Mouse (Mus musculus) limb, embryonic 14.5 days (tissue): ENCODE measurements around the gene Lrrc58. TPM values are rescaled to one million over a fixed set of nuclear protein-coding genes. Genes with fewer than 3 reads are reported as not detected.

ENCODE experiments used
- ATAC-seq: fragments of 200-750 bp; cut with Nextera tagmentation; 2 replicates; pipeline ENCODE4 v1.8.0; 2017; ENCODE audit warnings: low read depth, moderate number of reproducible peaks, moderate TSS enrichment; ENCODE audit not compliant: low FRiP score
- DNase-seq: peaks from one replicate; pipeline ENCODE4 v3.0.0-alpha.2; 2015; ENCODE audit warnings: low spot score
- H3K27ac ChIP-seq: fragments of 300-500 bp; sonication (generic); replicated peaks from 2 replicates; pipeline ENCODE4 v1.5.1; 2014; ENCODE audit warnings: low read depth, mild to moderate bottlenecking, low read length, moderate library complexity, mixed read lengths
- H3K27me3 ChIP-seq: fragments of 300-500 bp; sonication (generic); 2 replicates; pipeline ENCODE4 v1.6.1; 2014; ENCODE audit warnings: low read length, mixed read lengths; ENCODE audit not compliant: control insufficient read depth, insufficient read depth
- H3K36me3 ChIP-seq: fragments of 300-500 bp; sonication (generic); 2 replicates; pipeline ENCODE4 v1.6.1; 2014; ENCODE audit warnings: mild to moderate bottlenecking, low read length, moderate library complexity, mixed read lengths; ENCODE audit not compliant: control insufficient read depth, insufficient read depth
- H3K4me1 ChIP-seq: fragments of 300-500 bp; sonication (generic); 2 replicates; pipeline ENCODE4 v1.6.1; 2014; ENCODE audit warnings: antibody characterized with exemption, low read length, mixed read lengths; ENCODE audit not compliant: control insufficient read depth, insufficient read depth
- H3K4me2 ChIP-seq: fragments of 300-500 bp; sonication (generic); replicated peaks from 2 replicates; pipeline ENCODE4 v1.6.1; 2014; ENCODE audit warnings: low read depth, mild to moderate bottlenecking, low read length, moderate library complexity; ENCODE audit not compliant: severe bottlenecking
- H3K4me3 ChIP-seq: fragments of 300-500 bp; sonication (generic); replicated peaks from 2 replicates; pipeline ENCODE4 v1.5.1; 2014; ENCODE audit warnings: low read length
- H3K9ac ChIP-seq: fragments of 300-500 bp; sonication (generic); 2 replicates; pipeline ENCODE4 v1.6.1; 2014; ENCODE audit warnings: mild to moderate bottlenecking, low read depth, low read length, moderate library complexity; ENCODE audit not compliant: severe bottlenecking
- H3K9me3 ChIP-seq: fragments of 300-500 bp; sonication (generic); 2 replicates; pipeline ENCODE4 v1.6.1; 2016; ENCODE audit warnings: low read length; ENCODE audit not compliant: control insufficient read depth
- POLR2A ChIP-seq: fragments of 200-500 bp; IDR thresholded peaks from 2 replicates; pipeline ENCODE4 v1.8.0; 2012; ENCODE audit warnings: inconsistent platforms, mild to moderate bottlenecking, moderate library complexity, borderline replicate concordance; ENCODE audit not compliant: insufficient read depth, insufficient read length; ENCODE audit errors: extremely low read depth
- WGBS: fragments of 180-500 bp; shearing (Covaris S2); extraction: QIAGEN DNeasy Blood & Tissue Kit; methylation state at CpG from one replicate; pipeline ENCODE4 v1.1.7; 2014; 5-methylcytosine and 5-hydroxymethylcytosine counted together
- polyA plus RNA-seq, 2 experiments: library from polyadenylated mRNA; depleted of rRNA in 1 of 2; stranded (reverse) in 1 of 2; unstranded in 1 of 2; fragments of >200 nt; fragmentation: Nextera tagmentation in 1 of 2; extraction: Ambion mirVana in 1 of 2; gene quantifications; 2 replicates each; pipeline versions ENCODE4 v1.2.1 to v1.2.3; 2012 to 2014

Gene Lrrc58
- polyA plus RNA-seq, 2 experiments: 23.4 to 54.7 TPM

DNA sequence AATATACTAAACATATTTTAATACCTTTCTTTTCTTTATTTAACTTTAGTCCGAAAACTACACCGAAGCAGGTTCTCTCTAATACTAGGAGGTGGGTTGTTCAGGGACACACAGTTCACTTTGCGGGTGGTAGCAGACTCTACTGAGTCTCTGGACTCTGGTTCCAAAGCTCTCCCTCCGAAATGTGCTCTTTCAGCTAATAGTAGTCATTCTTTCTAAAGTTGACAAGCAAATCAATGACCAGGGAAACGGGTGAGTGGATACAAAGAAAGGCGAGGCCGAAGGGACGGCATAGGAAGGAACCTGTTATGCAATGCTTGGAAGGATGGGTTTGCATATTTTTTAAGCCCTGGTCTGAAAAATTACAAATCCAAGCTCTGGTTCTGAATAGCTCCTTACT lies 10.7 kb upstream of the Lrrc58 start:
- Histone ChIP-seq H3K4me3 (no peak overlapping the region), H3K36me3 (no peaks in the 10 kb centered on the region), H3K27me3 (no peaks in the 10 kb centered on the region), H3K9me3 (no peaks in the 10 kb centered on the region), H3K4me1 (peaks cover 2% of the 10 kb centered on the region; the same call in 1 of the 2 replicates), H3K9ac (no peak overlapping the region), H3K4me2 (no peak overlapping the region), H3K27ac (no peak overlapping the region)
- TF ChIP-seq POLR2A: no peak
- DNase-seq (no peak), ATAC-seq (no peak)
- 86% methylated on average over 8 of the region's 8 CpGs for WGBS

DNA sequence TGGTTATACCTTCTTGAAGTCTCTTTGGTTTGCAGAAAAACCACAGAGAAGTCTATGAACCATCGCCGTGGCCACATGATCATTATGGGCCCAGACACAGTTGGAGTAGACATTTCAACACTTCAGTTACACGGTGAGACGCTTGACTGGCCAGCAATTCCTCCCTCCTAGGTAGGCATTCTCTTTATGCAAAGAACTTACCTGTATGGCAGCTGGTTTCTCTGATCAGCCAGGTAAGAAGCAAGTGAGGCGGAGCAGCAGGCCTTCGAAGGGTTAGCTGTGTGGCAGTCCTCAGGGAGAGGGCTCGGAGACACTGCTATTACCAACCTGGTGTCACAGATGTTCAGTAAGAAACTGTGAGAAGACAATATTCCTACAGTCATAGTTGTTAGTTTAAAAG lies 8.0 kb upstream of the Lrrc58 start:
- H3K9ac ChIP-seq: no peak overlapping the region
- no peak for DNase-seq
- no peak for ATAC-seq
- no peak overlapping the region for H3K4me3 ChIP-seq
- H3K4me1 ChIP-seq: peaks cover 2% of the 10 kb centered on the region; the same call in 1 of the 2 replicates
- no peaks in the 10 kb centered on the region for H3K27me3 ChIP-seq
- H3K4me2 ChIP-seq: no peak overlapping the region
- H3K27ac ChIP-seq: no peak overlapping the region
- WGBS: 71% methylated on average over 7 of the region's 7 CpGs
- TF ChIP-seq POLR2A: no peak
- no peaks in the 10 kb centered on the region for H3K9me3 ChIP-seq
- H3K36me3 ChIP-seq: no peaks in the 10 kb centered on the region

DNA sequence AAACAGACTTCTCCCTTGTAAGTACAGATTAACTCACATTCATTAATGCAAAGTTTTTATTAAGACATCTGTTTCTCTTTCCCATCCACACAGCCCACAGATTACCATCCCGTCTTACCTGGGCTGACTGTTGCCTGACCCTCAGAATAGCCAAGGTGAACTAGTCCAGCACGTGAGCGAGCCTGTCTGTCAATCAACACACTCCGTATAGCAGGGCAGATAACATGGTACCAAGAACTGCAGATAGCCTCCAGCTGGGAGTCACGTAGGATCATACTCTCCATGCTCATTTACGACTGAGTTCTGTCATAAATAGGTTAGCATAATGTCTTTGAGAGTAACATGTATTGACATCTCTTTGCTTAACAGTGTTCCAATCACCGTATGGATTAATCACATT lies 7.2 kb upstream of the Lrrc58 start, which contains the start of gene Gm36028:
Gene Gm36028 (minus strand): TSS at position 118 of the 400 bp plus-strand sequence.
- WGBS: 81% methylated on average over 7 of the region's 7 CpGs
- H3K4me3 ChIP-seq: no peak within 1 kb of the TSS
- DNase-seq (no peak), ATAC-seq (no peak)
- no peaks in the 10 kb centered on the region for H3K4me1 ChIP-seq
- H3K27ac ChIP-seq: no peak within 1 kb of the TSS
- H3K4me2 ChIP-seq: no peak within 1 kb of the TSS
- no peaks in the 10 kb centered on the region for H3K36me3 ChIP-seq
- TF ChIP-seq POLR2A: no peak
- no peaks in the 10 kb centered on the region for H3K9me3 ChIP-seq
- H3K27me3 ChIP-seq: no peaks in the 10 kb centered on the region
- H3K9ac ChIP-seq: no peak within 1 kb of the TSS

DNA sequence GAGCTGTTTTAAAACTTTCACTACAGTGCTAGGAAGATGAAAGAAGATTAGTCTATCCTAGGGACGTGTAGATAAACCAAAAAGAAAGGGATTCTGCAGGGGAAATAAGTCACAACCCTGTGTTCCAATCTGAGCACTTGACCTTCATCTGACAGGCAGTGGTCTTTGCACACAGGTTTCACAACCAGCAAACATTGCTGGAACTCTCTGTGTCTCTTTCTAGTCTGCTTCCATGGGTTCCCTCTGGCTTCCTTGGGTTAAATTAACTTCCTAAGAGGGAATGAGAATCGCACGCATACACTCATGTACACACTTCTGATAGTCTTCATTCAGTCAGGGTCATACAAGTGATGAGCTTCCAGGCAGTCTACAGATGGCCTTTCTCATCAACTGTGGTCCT lies 4.3 kb upstream of the Lrrc58 start:
- H3K4me2 ChIP-seq: no peak overlapping the region
- no peak overlapping the region for H3K27ac ChIP-seq
- no peak for TF ChIP-seq POLR2A
- H3K4me1 ChIP-seq: no peaks in the 10 kb centered on the region
- ATAC-seq (no peak), DNase-seq (no peak)
- no peak overlapping the region for H3K4me3 ChIP-seq
- no peaks in the 10 kb centered on the region for H3K27me3 ChIP-seq
- H3K9me3 ChIP-seq: no peaks in the 10 kb centered on the region
- WGBS: 76% methylated on average over 3 of the region's 3 CpGs
- no peak overlapping the region for H3K9ac ChIP-seq
- H3K36me3 ChIP-seq: no peaks in the 10 kb centered on the region

DNA sequence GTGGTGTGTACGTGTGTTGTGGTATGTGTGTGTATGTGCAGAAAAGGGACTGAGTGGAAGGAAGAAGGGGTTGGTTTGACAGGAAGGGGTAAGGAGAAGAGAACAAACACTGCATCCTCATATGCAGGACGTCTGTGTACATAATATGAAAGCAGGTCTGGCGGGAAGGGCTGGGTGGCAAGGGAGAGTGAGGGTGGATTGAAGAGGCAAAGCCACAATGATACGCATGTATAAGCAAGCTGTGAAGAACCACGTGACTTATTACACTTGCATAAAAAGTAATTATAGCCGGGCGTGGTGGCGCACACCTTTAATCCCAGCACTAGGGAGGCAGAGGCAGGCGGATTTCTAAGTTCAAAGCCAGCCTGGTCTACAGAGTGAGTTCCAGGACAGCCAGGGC lies 2.3 kb upstream of the Lrrc58 start:
- peaks cover 10% of the 10 kb centered on the region; the same call in 1 of the 2 replicates for H3K4me1 ChIP-seq
- H3K27me3 ChIP-seq: no peaks in the 10 kb centered on the region
- WGBS: 86% methylated on average over 9 of the region's 9 CpGs
- ATAC-seq: no peak
- 0 out of 2 replicates have a peak, but pooled peaks cover 5% of the 10 kb centered on the region for H3K36me3 ChIP-seq
- H3K9ac ChIP-seq: no peak overlapping the region
- no peak overlapping the region for H3K4me2 ChIP-seq
- no peak overlapping the region for H3K4me3 ChIP-seq
- H3K9me3 ChIP-seq: no peaks in the 10 kb centered on the region
- no peak overlapping the region for H3K27ac ChIP-seq
- no peak for DNase-seq
- TF ChIP-seq POLR2A: no peak
